Mouse (Mus musculus) E14TG2a.4 (cell line): ENCODE measurements around the gene Wipf2.

Experiments used
- CTCF ChIP-seq: conservative IDR thresholded peaks from 2 replicates; pipeline ENCODE4 v1.5.1; 2014; ENCODE audit warnings: low read length
- NANOG ChIP-seq: IDR thresholded peaks from 2 replicates; pipeline ENCODE4 v1.6.1; 2014; ENCODE audit warnings: borderline replicate concordance, low read length, mixed read lengths

DNA sequence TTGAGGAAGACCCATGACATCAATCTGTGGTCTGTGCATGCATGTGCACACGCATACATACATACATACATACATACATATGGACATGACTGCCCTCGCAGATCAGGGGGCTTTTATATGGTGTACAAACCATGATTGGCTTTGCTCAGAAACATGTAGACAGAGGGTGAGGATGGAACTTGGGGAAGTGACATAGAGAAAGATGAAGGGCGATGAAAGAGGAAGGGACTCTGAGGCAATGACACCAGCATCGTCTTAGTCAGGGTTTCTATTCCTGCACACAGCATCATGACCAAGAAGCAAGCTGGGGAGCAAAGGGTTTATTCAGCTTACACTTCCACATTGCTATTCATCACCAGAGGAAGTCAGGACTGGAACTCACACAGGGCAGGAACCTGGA, 25.6 kb downstream of the Wipf2 start:
- TF ChIP-seq CTCF (no peak), NANOG (no peak)
